Mouse (Mus musculus) intestine, postnatal 0 days (tissue): Measurements from ENCODE around the gene Frs3. TPM values are rescaled to one million over a fixed set of nuclear protein-coding genes. Genes with fewer than 3 reads are reported as not detected.

Source experiments
- ATAC-seq: fragments of 200-750 bp; cut with Nextera tagmentation; 2 replicates; pipeline ENCODE4 v1.8.0; 2017; ENCODE audit warnings: mild to moderate bottlenecking, moderate TSS enrichment, moderate library complexity
- H3K27ac ChIP-seq: fragments of 300-500 bp; sonication (generic); 2 replicates; pipeline ENCODE4 v1.5.1; 2014; ENCODE audit warnings: mild to moderate bottlenecking, low read depth, low read length, moderate library complexity
- H3K27me3 ChIP-seq: fragments of 300-500 bp; sonication (generic); replicated peaks from 2 replicates; pipeline ENCODE4 v1.6.1; 2014; ENCODE audit warnings: low read length, mixed read lengths; ENCODE audit not compliant: control insufficient read depth, insufficient read depth
- H3K36me3 ChIP-seq: fragments of 300-500 bp; sonication (generic); 2 replicates; pipeline ENCODE4 v1.6.1; 2014; ENCODE audit warnings: mild to moderate bottlenecking, moderate library complexity; ENCODE audit not compliant: control insufficient read depth, insufficient read depth
- H3K4me1 ChIP-seq: fragments of 300-500 bp; sonication (generic); replicated peaks from 2 replicates; pipeline ENCODE4 v1.6.1; 2014; ENCODE audit warnings: antibody characterized with exemption, low read length, mixed read lengths; ENCODE audit not compliant: control insufficient read depth, insufficient read depth
- H3K4me2 ChIP-seq: fragments of 300-500 bp; sonication (generic); replicated peaks from 2 replicates; pipeline ENCODE4 v1.6.1; 2014; ENCODE audit warnings: low read depth, mild to moderate bottlenecking, moderate library complexity
- H3K4me3 ChIP-seq: fragments of 300-500 bp; sonication (generic); 2 replicates; pipeline ENCODE4 v1.5.1; 2014; ENCODE audit warnings: low read depth, low read length
- H3K9ac ChIP-seq: fragments of 300-500 bp; sonication (generic); 2 replicates; pipeline ENCODE4 v1.6.1; 2014; ENCODE audit warnings: mild to moderate bottlenecking, low read depth, low read length
- H3K9me3 ChIP-seq: fragments of 300-500 bp; sonication (generic); 2 replicates; pipeline ENCODE4 v1.6.1; 2016; ENCODE audit warnings: mixed run types; ENCODE audit not compliant: control insufficient read depth
- CTCF ChIP-seq: sonication (generic); IDR thresholded peaks from 2 replicates; pipeline ENCODE4 v1.5.1; 2016; ENCODE audit warnings: low read depth, mild to moderate bottlenecking, control low read depth, antibody characterized with exemption, moderate library complexity
- WGBS: fragments of 180-500 bp; shearing (Covaris S2); extraction: QIAGEN DNeasy Blood & Tissue Kit; methylation state at CpG from one replicate; pipeline ENCODE4 v1.1.7; 2014; 5-methylcytosine and 5-hydroxymethylcytosine counted together
- polyA plus RNA-seq: library from polyadenylated mRNA; unstranded; fragments of >200 nt; fragmentation: Nextera tagmentation; extraction: Ambion mirVana; gene quantifications from 2 replicates; pipeline ENCODE4 v1.2.1, GENCODE M21; 2015

The Frs3 gene
- polyA plus RNA-seq, 1 experiment from 2014 or later = 2.9 TPM

DNA sequence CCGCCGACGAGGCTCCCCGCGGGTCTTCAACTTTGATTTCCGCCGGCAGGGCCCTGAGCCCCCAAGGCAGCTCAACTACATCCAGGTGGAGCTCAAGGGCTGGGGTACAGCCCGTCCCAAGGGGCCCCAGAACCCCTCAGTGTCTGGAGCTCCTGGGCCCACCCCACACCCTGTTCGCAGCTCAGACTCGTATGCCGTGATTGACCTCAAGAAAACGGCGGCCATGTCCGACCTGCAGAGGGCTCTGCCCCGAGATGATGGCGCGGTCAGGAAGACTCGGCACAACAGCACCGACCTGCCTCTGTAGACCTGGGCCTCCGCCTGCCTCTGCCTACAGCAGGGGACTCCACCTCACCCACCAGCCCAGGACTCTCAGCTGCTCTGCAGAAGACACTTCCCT lies 14.7 kb downstream of the Frs3 start:
- 0 out of 2 replicates have a peak, but pooled peaks have one; percentile 8 for TF ChIP-seq CTCF
- Histone ChIP-seq H3K4me3 (no peak overlapping the region), H3K9me3 (no peaks in the 10 kb centered on the region), H3K27me3 (no peaks in the 10 kb centered on the region), H3K36me3 (peaks cover 41% of the 10 kb centered on the region), H3K27ac (no peak overlapping the region), H3K4me2 (no peak overlapping the region), H3K4me1 (no peaks in the 10 kb centered on the region), H3K9ac (no peak overlapping the region)
- ATAC-seq = no peak
- WGBS = 63% methylated on average over 20 of the region's 20 CpGs

- Histone ChIP-seq H3K4me1 (no peaks in the 10 kb centered on the region), H3K36me3 (peaks cover 38% of the 10 kb centered on the region), H3K9me3 (no peaks in the 10 kb centered on the region), H3K27ac (no peak overlapping the region), H3K4me3 (no peak overlapping the region), H3K9ac (no peak overlapping the region), H3K4me2 (no peak overlapping the region), H3K27me3 (no peaks in the 10 kb centered on the region)
- ATAC-seq = no peak
- peak; percentile 32 for TF ChIP-seq CTCF
- WGBS = 78% methylated on average over 4 of the region's 4 CpGs
Observed at GRCm38 (mm10) chr17:47704692-47705091, 15.9 kb downstream of the Frs3 start.

DNA sequence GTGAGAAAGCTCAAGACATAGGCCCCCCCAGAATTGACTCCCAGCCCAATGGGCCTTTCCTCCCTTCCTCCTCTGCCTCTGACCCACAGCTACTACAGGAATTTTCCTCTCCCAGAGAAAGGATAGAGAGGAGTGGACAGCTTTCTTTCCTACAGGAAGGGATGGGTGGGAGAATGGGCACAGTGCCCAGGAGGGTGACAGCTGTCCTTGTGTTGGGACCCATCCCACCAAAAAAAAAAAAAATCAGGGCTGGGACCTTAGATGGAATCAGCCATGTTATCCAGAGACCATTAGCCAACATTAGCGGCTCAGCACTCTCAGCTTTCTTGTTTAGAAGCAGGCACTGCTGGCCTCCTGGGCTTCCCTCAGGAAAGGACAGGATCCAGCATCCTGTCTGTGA lies 17.4 kb downstream of the Frs3 start:
- Histone ChIP-seq H3K4me1 (no peaks in the 10 kb centered on the region), H3K27ac (no peak overlapping the region), H3K9me3 (no peaks in the 10 kb centered on the region), H3K36me3 (peaks cover 27% of the 10 kb centered on the region), H3K4me3 (no peak overlapping the region), H3K9ac (no peak overlapping the region), H3K27me3 (no peaks in the 10 kb centered on the region), H3K4me2 (no peak overlapping the region)
- ATAC-seq = no peak
- WGBS = 50% methylated on average over 1 of the region's 1 CpGs
- TF ChIP-seq CTCF = no peak

DNA sequence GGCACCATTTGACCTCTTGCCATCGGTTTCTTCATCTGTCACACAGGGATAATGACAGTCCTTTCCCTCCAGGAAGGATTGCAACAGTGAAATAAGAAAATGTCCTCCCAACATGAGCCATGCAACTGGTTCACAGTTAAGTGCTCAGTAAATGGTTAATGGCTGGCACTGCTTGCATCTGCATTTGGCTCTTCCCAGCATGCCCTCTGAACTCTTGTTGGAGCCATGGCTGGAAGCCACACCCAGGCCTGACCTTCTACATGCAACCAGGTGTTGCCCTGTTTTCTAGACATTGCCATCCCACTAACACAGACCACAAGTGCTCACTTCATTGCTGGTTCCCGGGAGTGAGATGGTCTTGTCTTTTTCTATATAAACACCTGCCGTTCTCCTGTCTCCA lies 19.1 kb downstream of the Frs3 start:
- TF ChIP-seq CTCF = no peak

GRCm38 (mm10) chr17:47708972-47709371 lies 20.1 kb downstream of the Frs3 start:
- H3K4me1 ChIP-seq = no peaks in the 10 kb centered on the region
- ATAC-seq = no peak
- H3K27ac ChIP-seq = no peak overlapping the region
- H3K9ac ChIP-seq = no peak overlapping the region
- 41% methylated on average over 4 of the region's 4 CpGs for WGBS
- H3K4me3 ChIP-seq = no peak overlapping the region
- no peaks in the 10 kb centered on the region for H3K27me3 ChIP-seq
- no peak for TF ChIP-seq CTCF
- no peaks in the 10 kb centered on the region for H3K9me3 ChIP-seq
- no peaks in the 10 kb centered on the region for H3K36me3 ChIP-seq
- no peak overlapping the region for H3K4me2 ChIP-seq

More for the DNA sequence above, 19.1 kb downstream of the Frs3 start:
- no peak overlapping the region for H3K4me3 ChIP-seq
- no peak overlapping the region for H3K27ac ChIP-seq
- no peaks in the 10 kb centered on the region for H3K4me1 ChIP-seq
- peaks cover 10% of the 10 kb centered on the region; the same call in 1 of the 2 replicates for H3K36me3 ChIP-seq
- no peak for ATAC-seq
- H3K9ac ChIP-seq = no peak overlapping the region
- H3K9me3 ChIP-seq = no peaks in the 10 kb centered on the region
- WGBS = 72% methylated on average over 3 of the region's 3 CpGs
- H3K27me3 ChIP-seq = no peaks in the 10 kb centered on the region
- no peak overlapping the region for H3K4me2 ChIP-seq

DNA sequence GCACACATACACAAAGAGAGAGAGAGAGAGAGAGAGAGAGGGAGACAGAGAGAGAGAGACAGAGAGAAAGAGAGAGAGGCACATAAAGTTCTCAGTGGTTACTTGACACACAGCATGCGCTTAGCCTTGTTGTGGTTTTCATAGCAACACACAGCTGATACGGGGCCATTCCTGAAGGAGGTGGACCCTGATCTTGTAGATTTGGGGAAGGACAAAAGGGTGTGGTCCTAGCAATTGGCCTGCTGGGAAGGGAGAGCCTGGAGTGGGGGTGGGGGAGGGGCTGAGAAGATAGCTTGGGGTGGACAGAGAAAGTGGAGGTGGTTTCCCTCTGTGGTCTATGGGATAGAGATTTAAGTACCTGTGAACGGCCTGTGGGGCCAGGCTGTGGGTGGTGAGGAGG lies 21.2 kb downstream of the Frs3 start:
- H3K4me2 ChIP-seq = no peak overlapping the region
- no peak for TF ChIP-seq CTCF
- 49% methylated on average over 3 of the region's 3 CpGs for WGBS
- H3K9ac ChIP-seq = no peak overlapping the region
- H3K36me3 ChIP-seq = no peaks in the 10 kb centered on the region
- no peak overlapping the region for H3K27ac ChIP-seq
- H3K4me3 ChIP-seq = no peak overlapping the region
- no peak for ATAC-seq
- no peaks in the 10 kb centered on the region for H3K4me1 ChIP-seq
- no peaks in the 10 kb centered on the region for H3K27me3 ChIP-seq
- no peaks in the 10 kb centered on the region for H3K9me3 ChIP-seq

GRCm38 (mm10) chr17:47711883-47712282 lies 23.1 kb downstream of the Frs3 start:
- ATAC-seq = no peak
- no peak overlapping the region for H3K4me3 ChIP-seq
- WGBS = 24% methylated on average over 6 of the region's 6 CpGs
- H3K4me1 ChIP-seq = no peaks in the 10 kb centered on the region
- no peaks in the 10 kb centered on the region for H3K27me3 ChIP-seq
- H3K9me3 ChIP-seq = no peaks in the 10 kb centered on the region
- TF ChIP-seq CTCF = no peak
- no peak overlapping the region for H3K9ac ChIP-seq
- no peaks in the 10 kb centered on the region for H3K36me3 ChIP-seq
- H3K4me2 ChIP-seq = no peak overlapping the region
- H3K27ac ChIP-seq = no peak overlapping the region
